Mouse (Mus musculus) heart, postnatal 0 days (tissue): ENCODE measurements around the gene Cdk10. TPM values are rescaled to one million over a fixed set of nuclear protein-coding genes. Genes with fewer than 3 reads are reported as not detected.

ENCODE experiments used
- ATAC-seq: fragments of 200-750 bp; cut with Nextera tagmentation; 2 replicates; pipeline ENCODE4 v1.8.0; 2017; ENCODE audit warnings: low read depth, moderate number of reproducible peaks, moderate library complexity; ENCODE audit not compliant: insufficient read depth
- DNase-seq: peaks from one replicate; pipeline ENCODE4 v3.0.0-alpha.2; 2016; ENCODE audit warnings: low spot score
- H3K27ac ChIP-seq: fragments of 300-500 bp; sonication (generic); 2 replicates; pipeline ENCODE4 v1.5.1; 2014; ENCODE audit warnings: low read depth, mild to moderate bottlenecking
- H3K27me3 ChIP-seq: fragments of 300-500 bp; sonication (generic); 2 replicates; pipeline ENCODE4 v1.6.1; 2014; ENCODE audit warnings: low read length, mixed read lengths; ENCODE audit not compliant: control insufficient read depth, insufficient read depth
- H3K36me3 ChIP-seq: fragments of 300-500 bp; sonication (generic); replicated peaks from 2 replicates; pipeline ENCODE4 v1.6.1; 2014; ENCODE audit warnings: low read length, mixed read lengths; ENCODE audit not compliant: control insufficient read depth, insufficient read depth
- H3K4me1 ChIP-seq: fragments of 300-500 bp; sonication (generic); 2 replicates; pipeline ENCODE4 v1.6.1; 2014; ENCODE audit warnings: antibody characterized with exemption; ENCODE audit not compliant: control insufficient read depth, insufficient read depth
- H3K4me2 ChIP-seq: fragments of 300-500 bp; sonication (generic); 2 replicates; pipeline ENCODE4 v1.6.1; 2014; ENCODE audit warnings: low read depth, mild to moderate bottlenecking, low read length, moderate library complexity
- H3K4me3 ChIP-seq: fragments of 300-500 bp; sonication (generic); 2 replicates; pipeline ENCODE4 v1.5.1; 2014; ENCODE audit warnings: low read depth, low read length
- H3K9ac ChIP-seq: fragments of 300-500 bp; sonication (generic); replicated peaks from 2 replicates; pipeline ENCODE4 v1.6.1; 2014; ENCODE audit warnings: low read depth, low read length, mixed read lengths
- H3K9me3 ChIP-seq: fragments of 300-500 bp; sonication (generic); replicated peaks from 2 replicates; pipeline ENCODE4 v1.6.1; 2016; ENCODE audit warnings: low read length; ENCODE audit not compliant: control insufficient read depth
- CTCF ChIP-seq: IDR thresholded peaks from 2 replicates; pipeline ENCODE4 v1.5.1; 2016; ENCODE audit warnings: antibody characterized with exemption, control low read depth, low read depth
- EP300 ChIP-seq: IDR thresholded peaks from 2 replicates; pipeline ENCODE4 v1.6.1; 2016; ENCODE audit warnings: antibody characterized with exemption, low read depth
- WGBS: fragments of 180-500 bp; shearing (Covaris S2); extraction: QIAGEN DNeasy Blood & Tissue Kit; methylation state at CpG from one replicate; pipeline ENCODE4 v1.1.7; 2014; 5-methylcytosine and 5-hydroxymethylcytosine counted together
- polyA plus RNA-seq: library from polyadenylated mRNA; unstranded; fragments of >200 nt; fragmentation: Nextera tagmentation; extraction: Ambion mirVana; gene quantifications from 2 replicates; pipeline ENCODE4 v1.2.1, GENCODE M21; 2015
- total RNA-seq: library from RNA; depleted of rRNA; stranded (reverse); fragments of >200 nt; gene quantifications from 2 replicates; pipeline ENCODE4 v1.2.3, GENCODE M21; 2014; ENCODE audit warnings: low replicate concordance

The Cdk10 gene
- total and polyA plus RNA-seq, 2 experiments from 2014 or later, result 14.8 to 26.5 TPM

- Histone ChIP-seq H3K4me2 (no peak overlapping the region), H3K4me1 (no peaks in the 10 kb centered on the region), H3K9ac (no peak overlapping the region), H3K9me3 (no peaks in the 10 kb centered on the region), H3K36me3 (peaks cover 68% of the 10 kb centered on the region), H3K27me3 (no peaks in the 10 kb centered on the region), H3K4me3 (no peak overlapping the region), H3K27ac (no peak overlapping the region)
- DNase-seq (no peak), ATAC-seq (no peak)
- TF ChIP-seq CTCF, result no peak
- no peak for TF ChIP-seq EP300
- 73% methylated on average over 14 of the region's 14 CpGs for WGBS
These were observed 43.4 kb downstream of the Cdk10 start for GRCm38 (mm10) chr8:123267926-123268656.

- Histone ChIP-seq H3K9ac (no peak overlapping the region), H3K9me3 (no peaks in the 10 kb centered on the region), H3K36me3 (peaks cover 47% of the 10 kb centered on the region), H3K27ac (no peak overlapping the region), H3K4me3 (no peak overlapping the region), H3K27me3 (no peaks in the 10 kb centered on the region), H3K4me1 (no peaks in the 10 kb centered on the region), H3K4me2 (no peak overlapping the region)
- TF ChIP-seq EP300 (no peak), CTCF (no peak)
- DNase-seq, result no peak
- WGBS, result 91% methylated on average over 10 of the region's 10 CpGs
- ATAC-seq, result no peak
These were observed 46.5 kb downstream of the Cdk10 start for GRCm38 (mm10) chr8:123271147-123271546.

DNA sequence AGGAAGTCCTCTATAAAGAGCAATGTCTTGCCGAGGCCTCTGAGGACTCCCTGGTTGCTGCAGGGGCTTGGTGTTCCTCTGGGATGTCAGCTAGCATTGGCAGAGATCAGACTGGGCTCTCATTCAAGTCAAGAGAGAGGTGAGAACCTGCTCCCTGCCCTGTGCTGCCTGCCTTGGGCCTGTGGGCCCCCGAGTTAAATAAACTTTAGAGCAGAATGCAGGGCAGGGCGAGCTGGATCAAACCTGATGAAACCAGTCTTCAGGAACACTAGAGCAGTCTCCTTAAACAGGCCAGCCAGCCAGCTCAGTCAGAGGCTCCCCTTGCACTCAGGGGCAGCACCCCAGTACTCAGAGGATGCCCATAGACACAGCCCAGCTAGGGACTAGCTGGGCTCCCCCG, 47.3 kb downstream of the Cdk10 start:
- peaks cover 39% of the 10 kb centered on the region for H3K36me3 ChIP-seq
- DNase-seq, result no peak
- TF ChIP-seq CTCF (no peak), EP300 (no peak)

GRCm38 (mm10) chr8:123274447-123274846, 49.8 kb downstream of the Cdk10 start:
- Histone ChIP-seq H3K27ac (no peak overlapping the region), H3K9ac (no peak overlapping the region), H3K4me3 (no peak overlapping the region), H3K27me3 (no peaks in the 10 kb centered on the region), H3K36me3 (peaks cover 14% of the 10 kb centered on the region; the same call in 1 of the 2 replicates), H3K4me1 (no peaks in the 10 kb centered on the region), H3K9me3 (no peaks in the 10 kb centered on the region), H3K4me2 (no peak overlapping the region)
- WGBS, result 89% methylated on average over 5 of the region's 5 CpGs
- DNase-seq, result no peak
- TF ChIP-seq CTCF, result no peak
- TF ChIP-seq EP300, result no peak
- ATAC-seq, result no peak

More for the DNA sequence above, 47.3 kb downstream of the Cdk10 start:
- no peak for ATAC-seq
- 69% methylated on average over 4 of the region's 4 CpGs for WGBS
- no peaks in the 10 kb centered on the region for H3K27me3 ChIP-seq
- no peak overlapping the region for H3K27ac ChIP-seq
- H3K4me3 ChIP-seq, result no peak overlapping the region
- no peak overlapping the region for H3K4me2 ChIP-seq
- no peak overlapping the region for H3K9ac ChIP-seq
- H3K4me1 ChIP-seq, result no peaks in the 10 kb centered on the region
- no peaks in the 10 kb centered on the region for H3K9me3 ChIP-seq

DNA sequence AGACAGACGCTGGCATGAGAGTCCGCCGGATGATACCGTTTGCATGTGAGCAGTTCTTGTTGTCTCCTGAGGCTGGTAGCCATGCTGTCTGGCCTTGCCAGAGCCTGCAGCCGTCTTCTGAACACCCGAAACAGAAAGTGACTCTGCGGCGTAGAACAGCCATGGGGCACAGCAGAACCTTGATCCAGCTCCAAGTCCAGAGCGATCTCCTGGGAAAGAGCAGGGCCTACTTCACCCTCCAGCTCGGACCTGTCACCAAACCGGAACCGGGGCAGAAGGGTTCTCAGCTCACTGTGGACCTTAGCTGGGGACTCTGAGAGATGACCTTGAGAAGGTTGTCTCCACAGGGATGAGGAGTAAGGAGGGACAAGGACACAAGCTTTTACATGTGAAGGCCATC, 50.5 kb downstream of the Cdk10 start:
- Histone ChIP-seq H3K9me3 (no peaks in the 10 kb centered on the region), H3K4me3 (no peak overlapping the region), H3K9ac (no peak overlapping the region), H3K4me2 (no peak overlapping the region), H3K27ac (no peak overlapping the region), H3K4me1 (no peaks in the 10 kb centered on the region), H3K27me3 (no peaks in the 10 kb centered on the region), H3K36me3 (0 out of 2 replicates have a peak, but pooled peaks cover 13% of the 10 kb centered on the region)
- DNase-seq, result no peak
- WGBS, result 90% methylated on average over 12 of the region's 12 CpGs
- no peak for ATAC-seq
- TF ChIP-seq CTCF (no peak), EP300 (no peak)

- DNase-seq, result no peak
- WGBS, result 43% methylated on average over 7 of the region's 7 CpGs
- H3K27ac ChIP-seq, result no peak overlapping the region
- H3K27me3 ChIP-seq, result no peaks in the 10 kb centered on the region
- no peak for TF ChIP-seq CTCF
- no peak for TF ChIP-seq EP300
- H3K4me1 ChIP-seq, result no peaks in the 10 kb centered on the region
- H3K36me3 ChIP-seq, result 0 out of 2 replicates have a peak, but pooled peaks cover 12% of the 10 kb centered on the region
- no peaks in the 10 kb centered on the region for H3K9me3 ChIP-seq
- H3K9ac ChIP-seq, result no peak overlapping the region
- H3K4me3 ChIP-seq, result no peak overlapping the region
- H3K4me2 ChIP-seq, result no peak overlapping the region
- no peak for ATAC-seq
These were observed 53.8 kb downstream of the Cdk10 start for GRCm38 (mm10) chr8:123278445-123278844.
